7 mouse cellular contexts compared by ENCODE assay signal in the genomic region with DNA sequence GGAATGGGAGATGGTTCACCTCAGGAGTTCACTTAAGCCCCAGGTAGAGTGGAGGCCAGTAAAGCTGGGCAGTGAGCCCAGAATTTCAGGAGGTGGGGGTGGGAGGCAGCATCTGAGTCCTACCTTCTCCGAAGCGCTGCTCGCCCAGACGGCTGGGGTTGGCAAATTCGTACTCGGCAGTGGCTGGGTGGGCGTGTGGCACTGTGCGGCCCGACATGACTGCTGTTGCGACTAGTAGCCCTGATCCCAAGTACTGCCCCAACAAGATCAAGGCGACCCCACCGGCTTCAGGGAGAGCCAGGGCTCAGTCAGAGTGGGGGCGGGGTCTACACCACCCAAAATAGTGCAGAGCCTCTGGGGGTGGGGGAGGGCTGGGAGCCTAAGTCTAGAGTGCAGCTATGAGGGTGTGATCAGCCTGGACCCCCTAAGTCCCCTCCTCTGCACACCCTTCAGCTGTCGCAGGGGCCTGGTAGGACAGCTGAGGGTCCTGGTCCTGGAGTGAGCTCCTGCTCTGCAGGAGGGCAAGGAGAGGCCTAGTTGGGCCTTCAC. TPM values are rescaled to one million over a fixed set of nuclear protein-coding genes. Genes with fewer than 3 reads are reported as not detected.
DNase-seq lines count a peak whose midpoint lies in the region; ATAC-seq lines count a peak whose summit lies in the region.

Hspb2 (minus strand) TSS at position 301 of the 549 bp plus-strand sequence.

- DNase-seq in urinary bladder, adult 2 months (ENCODE audit: low spot score): peak; percentile 29
- DNase-seq in urinary bladder, adult 18-20 months (ENCODE audit: low spot score in 2 of 2): no peak
- DNase-seq in gonadal fat pad, adult 2 months (ENCODE audit: low read depth): peak; percentile 37
- DNase-seq in large intestine, adult 2 months (ENCODE audit: low read depth, low spot score): no peak
- peak; percentile 72 for DNase-seq in testis, postnatal 10 days (ENCODE audit: low spot score)
- DNase-seq in thymus, adult 18-20 months: no peak

- ATAC-seq in erythroid progenitor cell, adult 5-6 weeks (replicated peaks; ENCODE audit: low FRiP score, poor library complexity, severe bottlenecking): no peak

- 75% methylated on average over 14 of the region's 14 CpGs for WGBS in large intestine, adult 2 months

RNA-seq across cellular contexts. Expression of gene Hspb2, which starts in this region (rescaled TPM):
- polyA plus RNA-seq in urinary bladder, adult 2 months (2012; rRNA removed): 48.5 and 54.7 TPM in 2 replicates
- 17.6 and 28.4 TPM in 2 replicates for polyA plus RNA-seq in gonadal fat pad, adult 2 months (2012; rRNA removed)
- polyA plus RNA-seq in large intestine, adult 2 months (2012; rRNA removed): 12.7 and 15.0 TPM in 2 replicates
- total RNA-seq in erythroid progenitor cell, adult 5-6 weeks (2015; ENCODE audit: low replicate concordance): not detected in 2 replicates
- not detected in 2 replicates for total RNA-seq in erythroid progenitor cell, adult 5-6 weeks (2017; ENCODE audit: low replicate concordance)

Comparison
In these comparisons a context has a peak if more than half of its experiments do, and no peak if none do; other contexts are left out.
1. DNase-seq: peak in urinary bladder, adult 2 months (single experiment), gonadal fat pad, adult 2 months (single experiment) and testis, postnatal 10 days (single experiment); none in urinary bladder, adult 18-20 months (0 of 2), large intestine, adult 2 months (single experiment) and thymus, adult 18-20 months (0 of 2).